Mouse (Mus musculus): ENCODE measurements at regions not wholly inside any gene's neighbourhood (a gene's known extent, or its start where the extent isn't known, plus 50 kb on each side); places are given as distances from the start of the nearest gene placed in this dataset.

DNA sequence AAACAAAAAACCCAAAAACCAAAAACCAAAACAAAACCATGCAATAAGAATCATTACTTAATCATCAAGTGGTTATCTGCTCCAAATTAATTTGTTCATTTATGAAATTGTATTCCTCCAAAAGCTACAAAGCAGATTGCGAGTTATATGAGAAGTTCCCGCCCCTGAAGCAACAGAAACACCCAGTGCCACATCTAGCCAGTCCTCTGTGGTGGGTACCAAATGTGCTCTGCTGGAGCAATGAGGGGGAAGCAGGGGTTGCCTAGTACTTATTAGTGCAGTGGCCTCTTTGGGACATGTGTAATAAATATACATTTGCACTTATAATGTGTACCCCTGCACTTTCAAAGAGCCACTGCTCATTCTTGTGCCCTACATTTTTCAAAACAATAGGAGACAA is 419.9 kb upstream of the Atp11b start:
- 65% methylated on average over 2 of the region's 2 CpGs for WGBS

GRCm38 (mm10) chr3:35334546-35334945 is 419.4 kb upstream of the Atp11b start:
- DNase-seq = no peak
- no peaks in the 10 kb centered on the region for H3K4me1 ChIP-seq (ENCODE audit: control insufficient read depth, insufficient read depth, low read length)
- no peak overlapping the region for H3K27ac ChIP-seq
- no peaks in the 10 kb centered on the region for H3K36me3 ChIP-seq (ENCODE audit: control insufficient read depth, insufficient read depth, low read length)
- intact Hi-C loops (cut with DNase I) = no loop called here
- H3K27me3 ChIP-seq (ENCODE audit: control insufficient read depth, insufficient read depth, low read length) = no peaks in the 10 kb centered on the region
- no peak overlapping the region for H3K4me3 ChIP-seq
- 49% methylated on average over 3 of the region's 3 CpGs for WGBS
- no peaks in the 10 kb centered on the region for H3K79me2 ChIP-seq (replicated peaks; ENCODE audit: control insufficient read depth, insufficient read depth, low read length)
- TF ChIP-seq CTCF (IDR thresholded peaks at IDR 0.05) = no peak
- TF ChIP-seq EP300 (IDR thresholded peaks at IDR 0.05; ENCODE audit: insufficient read depth, low read depth, low read length) = no peak
- no peak for TF ChIP-seq POLR2A (IDR thresholded peaks at IDR 0.05; ENCODE audit: insufficient read depth, low read depth, low read length)
- H3K9ac ChIP-seq (ENCODE audit: low read depth, low read length) = no peak overlapping the region

More for the DNA sequence above, 419.9 kb upstream of the Atp11b start:
- no peaks in the 10 kb centered on the region for H3K4me1 ChIP-seq (ENCODE audit: control insufficient read depth, insufficient read depth, low read length)
- H3K36me3 ChIP-seq (ENCODE audit: control insufficient read depth, insufficient read depth, low read length) = no peaks in the 10 kb centered on the region
- H3K9ac ChIP-seq (ENCODE audit: low read depth, low read length) = no peak overlapping the region
- H3K4me3 ChIP-seq = no peak overlapping the region
- no peak overlapping the region for H3K27ac ChIP-seq
- no peak for TF ChIP-seq CTCF (IDR thresholded peaks at IDR 0.05)
- no peak for TF ChIP-seq EP300 (IDR thresholded peaks at IDR 0.05; ENCODE audit: insufficient read depth, low read depth, low read length)
- no peak for TF ChIP-seq POLR2A (IDR thresholded peaks at IDR 0.05; ENCODE audit: insufficient read depth, low read depth, low read length)
- no peak for DNase-seq
- H3K27me3 ChIP-seq (ENCODE audit: control insufficient read depth, insufficient read depth, low read length) = no peaks in the 10 kb centered on the region
- intact Hi-C loops (cut with DNase I) = no loop called here
- H3K79me2 ChIP-seq (replicated peaks; ENCODE audit: control insufficient read depth, insufficient read depth, low read length) = no peaks in the 10 kb centered on the region

DNA sequence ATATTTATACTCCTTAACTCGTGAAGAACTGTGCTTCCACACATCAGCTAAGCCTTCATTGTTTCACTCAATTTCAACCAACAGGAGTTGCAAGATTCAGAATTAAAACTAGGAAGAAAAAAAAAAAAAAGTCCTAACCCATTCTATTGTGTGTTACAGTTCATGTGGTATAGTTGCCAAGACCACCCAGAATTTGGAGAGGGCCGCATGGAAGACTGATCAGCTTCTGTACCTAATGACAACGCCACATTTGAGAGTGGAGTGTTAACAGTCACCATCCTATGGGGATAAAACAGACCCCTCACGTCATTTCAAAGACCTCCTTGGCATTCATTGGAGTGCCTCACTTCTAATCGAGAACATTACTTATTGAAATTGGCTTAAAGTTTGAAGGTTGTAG is 418.1 kb upstream of the Atp11b start:
- 65% methylated on average over 5 of the region's 5 CpGs for WGBS
- Histone ChIP-seq H3K4me3 (no peak overlapping the region), H3K27me3 (ENCODE audit: control insufficient read depth, insufficient read depth, low read length) (0 out of 2 replicates have a peak, but pooled peaks cover 1% of the 10 kb centered on the region), H3K9ac (ENCODE audit: low read depth, low read length) (no peak overlapping the region), H3K27ac (no peak overlapping the region), H3K4me1 (ENCODE audit: control insufficient read depth, insufficient read depth, low read length) (no peaks in the 10 kb centered on the region), H3K79me2 (replicated peaks; ENCODE audit: control insufficient read depth, insufficient read depth, low read length) (no peaks in the 10 kb centered on the region), H3K36me3 (ENCODE audit: control insufficient read depth, insufficient read depth, low read length) (no peaks in the 10 kb centered on the region)
- intact Hi-C loops (cut with DNase I) = no loop called here
- TF ChIP-seq EP300 (IDR thresholded peaks at IDR 0.05; ENCODE audit: insufficient read depth, low read depth, low read length) (no peak), CTCF (IDR thresholded peaks at IDR 0.05) (no peak), POLR2A (IDR thresholded peaks at IDR 0.05; ENCODE audit: insufficient read depth, low read depth, low read length) (no peak)
- DNase-seq = no peak

DNA sequence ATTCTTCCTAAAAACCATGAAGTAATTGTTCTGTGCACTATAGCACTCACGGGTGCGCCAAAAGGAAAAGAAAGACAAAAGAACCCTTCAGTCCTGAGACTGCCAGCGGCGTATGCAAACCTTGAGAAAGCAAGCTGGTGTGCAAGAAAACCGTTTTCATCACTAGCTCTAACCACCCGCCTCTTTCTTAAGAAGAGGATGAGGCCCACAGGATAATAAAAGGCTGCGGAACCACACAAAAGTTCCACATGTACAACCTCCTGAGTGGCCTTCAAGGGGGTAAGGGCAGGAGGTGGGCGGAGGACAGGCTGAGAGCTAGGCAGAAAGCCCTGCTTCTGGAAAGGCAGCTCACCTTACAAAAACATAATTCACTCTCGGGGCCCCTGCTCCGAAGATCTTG is 413.4 kb upstream of the Atp11b start:
- intact Hi-C loops (cut with DNase I) = no loop called here

GRCm38 (mm10) chr3:35340935-35341800 is 412.7 kb upstream of the Atp11b start:
- intact Hi-C loops (cut with DNase I) = no loop called here
- no peak overlapping the region for H3K27ac ChIP-seq
- no peaks in the 10 kb centered on the region for H3K79me2 ChIP-seq (replicated peaks; ENCODE audit: control insufficient read depth, insufficient read depth, low read length)
- H3K9ac ChIP-seq (ENCODE audit: low read depth, low read length) = no peak overlapping the region
- no peak for TF ChIP-seq CTCF (IDR thresholded peaks at IDR 0.05)
- TF ChIP-seq POLR2A (IDR thresholded peaks at IDR 0.05; ENCODE audit: insufficient read depth, low read depth, low read length) = no peak
- TF ChIP-seq EP300 (IDR thresholded peaks at IDR 0.05; ENCODE audit: insufficient read depth, low read depth, low read length) = no peak
- no peak overlapping the region for H3K4me3 ChIP-seq
- no peaks in the 10 kb centered on the region for H3K4me1 ChIP-seq (ENCODE audit: control insufficient read depth, insufficient read depth, low read length)
- H3K27me3 ChIP-seq (ENCODE audit: control insufficient read depth, insufficient read depth, low read length) = 0 out of 2 replicates have a peak, but pooled peaks cover 1% of the 10 kb centered on the region
- no peak for DNase-seq
- WGBS = 7% methylated on average over 22 of the region's 22 CpGs
- H3K36me3 ChIP-seq (ENCODE audit: control insufficient read depth, insufficient read depth, low read length) = no peaks in the 10 kb centered on the region

More for the DNA sequence above, 413.4 kb upstream of the Atp11b start:
- no peak for DNase-seq
- 17% methylated on average over 10 of the region's 10 CpGs for WGBS
- Histone ChIP-seq H3K4me1 (ENCODE audit: control insufficient read depth, insufficient read depth, low read length) (no peaks in the 10 kb centered on the region), H3K36me3 (ENCODE audit: control insufficient read depth, insufficient read depth, low read length) (no peaks in the 10 kb centered on the region), H3K27me3 (ENCODE audit: control insufficient read depth, insufficient read depth, low read length) (0 out of 2 replicates have a peak, but pooled peaks cover 1% of the 10 kb centered on the region), H3K4me3 (no peak overlapping the region), H3K27ac (no peak overlapping the region), H3K9ac (ENCODE audit: low read depth, low read length) (no peak overlapping the region), H3K79me2 (replicated peaks; ENCODE audit: control insufficient read depth, insufficient read depth, low read length) (no peaks in the 10 kb centered on the region)
- TF ChIP-seq POLR2A (IDR thresholded peaks at IDR 0.05; ENCODE audit: insufficient read depth, low read depth, low read length) (no peak), CTCF (IDR thresholded peaks at IDR 0.05) (no peak), EP300 (IDR thresholded peaks at IDR 0.05; ENCODE audit: insufficient read depth, low read depth, low read length) (no peak)

GRCm38 (mm10) chr3:35341840-35342239 is 412.1 kb upstream of the Atp11b start:
- TF ChIP-seq POLR2A (IDR thresholded peaks at IDR 0.05; ENCODE audit: insufficient read depth, low read depth, low read length) (no peak), EP300 (IDR thresholded peaks at IDR 0.05; ENCODE audit: insufficient read depth, low read depth, low read length) (no peak), CTCF (IDR thresholded peaks at IDR 0.05) (no peak)
- Histone ChIP-seq H3K9ac (ENCODE audit: low read depth, low read length) (no peak overlapping the region), H3K4me3 (no peak overlapping the region), H3K36me3 (ENCODE audit: control insufficient read depth, insufficient read depth, low read length) (no peaks in the 10 kb centered on the region), H3K27ac (no peak overlapping the region), H3K4me1 (ENCODE audit: control insufficient read depth, insufficient read depth, low read length) (no peaks in the 10 kb centered on the region), H3K27me3 (ENCODE audit: control insufficient read depth, insufficient read depth, low read length) (0 out of 2 replicates have a peak, but pooled peaks cover 1% of the 10 kb centered on the region), H3K79me2 (replicated peaks; ENCODE audit: control insufficient read depth, insufficient read depth, low read length) (no peaks in the 10 kb centered on the region)
- intact Hi-C loops (cut with DNase I) = no loop called here
- WGBS = 35% methylated on average over 9 of the region's 9 CpGs
- no peak for DNase-seq

Data from heart, adult 2 months (tissue).